Comparison of ENCODE assay signal across 10 mouse cellular contexts in genomic region chr9:119067601-119068000, GRCm38 (mm10). TPM values are rescaled to one million over a fixed set of nuclear protein-coding genes. Genes with fewer than 3 reads are reported as not detected.
A peak's percentile ranks its signal among the peaks of the same experiment; 100 is the strongest.
DNase-seq lines count a peak whose midpoint lies in the region; ATAC-seq and TF ChIP-seq lines count a peak whose summit lies in the region.
"Had no signal": no experiment of that assay in that cellular context is flagged by ENCODE, and none has a peak within 500 bp of the region (broad histone marks: within the 10 kb centered on the region; RNA-seq: fewer than 3 reads in every experiment).

No protein-coding gene starts in this region.

- TF ChIP-seq EP300 in heart, adult 2 months (IDR thresholded peaks at IDR 0.05; ENCODE audit: insufficient read depth, low read depth, low read length), result peak; percentile 86

- no peak for TF ChIP-seq POLR2A in heart, adult 2 months (IDR thresholded peaks at IDR 0.05; ENCODE audit: insufficient read depth, low read depth, low read length)

- no peak for ATAC-seq in heart, embryonic 11.5 days (replicated peaks; ENCODE audit: insufficient number of reproducible peaks, low FRiP score, low TSS enrichment)
- ATAC-seq in intestine, embryonic 15.5 days, result peak; percentile 45
- peak; percentile 43; the same call in 1 of the 2 replicates for ATAC-seq in midbrain, embryonic 16.5 days

- H3K9ac ChIP-seq in heart, adult 2 months (ENCODE audit: low read depth, low read length), result no peak overlapping the region
- no peak overlapping the region for H3K9ac ChIP-seq in heart, embryonic 11.5 days (ENCODE audit: low read depth, low read length)
- H3K9ac ChIP-seq in intestine, embryonic 15.5 days, result no peak overlapping the region
- no peak overlapping the region for H3K9ac ChIP-seq in midbrain, embryonic 16.5 days (ENCODE audit: low read depth, low read length)

- H3K27ac ChIP-seq in heart, adult 2 months, result no peak overlapping the region
- no peak overlapping the region for H3K27ac ChIP-seq in heart, embryonic 11.5 days (ENCODE audit: low read depth, low read length)
- no peak overlapping the region for H3K27ac ChIP-seq in intestine, embryonic 15.5 days
- no peak overlapping the region for H3K27ac ChIP-seq in midbrain, embryonic 16.5 days (ENCODE audit: low read length)

- no peaks in the 10 kb centered on the region for H3K36me3 ChIP-seq in heart, adult 2 months (ENCODE audit: control insufficient read depth, insufficient read depth, low read length)
- peaks cover 7% of the 10 kb centered on the region; the same call in 1 of the 2 replicates for H3K36me3 ChIP-seq in heart, embryonic 11.5 days (ENCODE audit: control insufficient read depth, insufficient read depth, low read length)
- H3K36me3 ChIP-seq in intestine, embryonic 15.5 days, result no peaks in the 10 kb centered on the region
- 0 out of 2 replicates have a peak, but pooled peaks cover 5% of the 10 kb centered on the region for H3K36me3 ChIP-seq in midbrain, embryonic 16.5 days (ENCODE audit: control insufficient read depth, insufficient read depth, low read length)
- H3K36me3 ChIP-seq: G1E had no signal

- no peaks in the 10 kb centered on the region for H3K27me3 ChIP-seq in heart, adult 2 months (ENCODE audit: control insufficient read depth, insufficient read depth, low read length)
- H3K27me3 ChIP-seq in heart, embryonic 11.5 days (ENCODE audit: control insufficient read depth, insufficient read depth, low read length), result no peaks in the 10 kb centered on the region
- H3K27me3 ChIP-seq in intestine, embryonic 15.5 days (replicated peaks), result no peaks in the 10 kb centered on the region
- H3K27me3 ChIP-seq in midbrain, embryonic 16.5 days (ENCODE audit: control insufficient read depth, insufficient read depth, low read depth, low read length), result no peaks in the 10 kb centered on the region; the same call in 1 of the 2 replicates

- H3K4me3 ChIP-seq in heart, adult 2 months, result no peak overlapping the region
- no peak overlapping the region for H3K4me3 ChIP-seq in heart, embryonic 11.5 days (ENCODE audit: low read depth, low read length)
- no peak overlapping the region for H3K4me3 ChIP-seq in intestine, embryonic 15.5 days (replicated peaks)
- no peak overlapping the region for H3K4me3 ChIP-seq in midbrain, embryonic 16.5 days (ENCODE audit: low read depth, low read length)
- H3K4me3 ChIP-seq: myocyte had no signal

- peak; percentile 75 to 84 for DNase-seq in heart, adult 2 months
- DNase-seq in cerebellum, adult 9-11 months, result peak; percentile 46
- DNase-seq in frontal cortex, postnatal 36 days (ENCODE audit: low spot score in 2 of 2), result peak; percentile 82 to 88
- DNase-seq in left cerebral cortex, postnatal 4 days, result peak; percentile 82
- peak; percentile 37 to 75 for DNase-seq in spleen, postnatal 10 days (ENCODE audit: low spot score in 2 of 2)

- no peaks in the 10 kb centered on the region for H3K9me3 ChIP-seq in heart, embryonic 11.5 days (replicated peaks; ENCODE audit: control insufficient read depth, low read length)
- no peaks in the 10 kb centered on the region for H3K9me3 ChIP-seq in intestine, embryonic 15.5 days
- H3K9me3 ChIP-seq in midbrain, embryonic 16.5 days (replicated peaks; ENCODE audit: control insufficient read depth, low read length, poor library complexity, severe bottlenecking), result no peaks in the 10 kb centered on the region

- H3K4me1 ChIP-seq in heart, adult 2 months (ENCODE audit: control insufficient read depth, insufficient read depth, low read length), result 0 out of 2 replicates have a peak, but pooled peaks cover 2% of the 10 kb centered on the region
- peaks cover 7% of the 10 kb centered on the region for H3K4me1 ChIP-seq in heart, embryonic 11.5 days (ENCODE audit: control insufficient read depth, insufficient read depth, low read length)
- peaks cover 13% of the 10 kb centered on the region; the same call in 1 of the 2 replicates for H3K4me1 ChIP-seq in intestine, embryonic 15.5 days (replicated peaks)
- H3K4me1 ChIP-seq in midbrain, embryonic 16.5 days (ENCODE audit: control insufficient read depth, insufficient read depth, low read length), result 0 out of 2 replicates have a peak, but pooled peaks cover 2% of the 10 kb centered on the region

- intact Hi-C loops in heart, adult 2 months (cut with DNase I), result loop anchor here (1.0 to 10.0 kb wide), 3 partner anchors 37 to 483 kb away; no protein-coding TSS in a partner anchor
- intact Hi-C loops in left cerebral cortex, postnatal 4 days (cut with DNase I), result loop anchor here (2.0 kb wide), 1 partner anchor 147 kb away; no protein-coding TSS in a partner anchor

- WGBS in heart, adult 2 months, result 2% methylated on average over 6 of the region's 6 CpGs
- WGBS in heart, embryonic 11.5 days (ENCODE audit: insufficient replicate concordance), result 3% methylated on average over 6 of the region's 6 CpGs
- WGBS in intestine, embryonic 15.5 days, result 4% methylated on average over 6 of the region's 6 CpGs
- 3% methylated on average over 6 of the region's 6 CpGs for WGBS in midbrain, embryonic 16.5 days

- no peaks in the 10 kb centered on the region for H3K79me2 ChIP-seq in heart, adult 2 months (replicated peaks; ENCODE audit: control insufficient read depth, insufficient read depth, low read length)

- no peak overlapping the region for H3K4me2 ChIP-seq in heart, embryonic 11.5 days
- H3K4me2 ChIP-seq in intestine, embryonic 15.5 days (replicated peaks), result no peak overlapping the region
- H3K4me2 ChIP-seq in midbrain, embryonic 16.5 days (ENCODE audit: low read length), result no peak overlapping the region

- TF ChIP-seq CTCF in heart, adult 2 months (IDR thresholded peaks at IDR 0.05), result peak; percentile 99

RNA-seq across cellular contexts. Expression of gene Vill, which starts 15.0 kb away (rescaled TPM):
- under 1 TPM; 0.20 to 0.34 TPM for total RNA-seq in heart, adult 2 months (2021)
- polyA plus RNA-seq in heart, adult 2 months (2012; rRNA removed), result 0.85 and 1.4 TPM in 2 replicates
- 12.3 and 13.5 TPM in 2 replicates for polyA plus RNA-seq in heart, embryonic 11.5 days (2014; fragmentation: Nextera tagmentation; extraction: Ambion mirVana)
- 16.1 and 17.2 TPM in 2 replicates for polyA plus RNA-seq in intestine, embryonic 15.5 days (2015; fragmentation: Nextera tagmentation; extraction: Ambion mirVana)
- total RNA-seq in left cerebral cortex, postnatal 4 days (2021), result 1 to 10 TPM; 1.2 to 2.4 TPM
- polyA plus RNA-seq in midbrain, embryonic 16.5 days (2015; fragmentation: Nextera tagmentation; extraction: Ambion mirVana), result 2.9 and 3.7 TPM in 2 replicates
- total RNA-seq: G1E had no signal
- polyA plus RNA-seq: G1E had no signal

RNA-seq across cellular contexts. Expression of gene Plcd1, which starts 25.7 kb away (rescaled TPM):
- total RNA-seq in heart, adult 2 months (2021), result 10 to 100 TPM; 14.5 to 16.6 TPM
- polyA plus RNA-seq in heart, adult 2 months (2012; rRNA removed), result 32.2 and 39.4 TPM in 2 replicates
- 18.0 and 18.2 TPM in 2 replicates for polyA plus RNA-seq in heart, embryonic 11.5 days (2014; fragmentation: Nextera tagmentation; extraction: Ambion mirVana)
- 16.8 and 18.7 TPM in 2 replicates for polyA plus RNA-seq in intestine, embryonic 15.5 days (2015; fragmentation: Nextera tagmentation; extraction: Ambion mirVana)
- 10 to 100 TPM; 16.3 to 17.3 TPM for total RNA-seq in left cerebral cortex, postnatal 4 days (2021)
- polyA plus RNA-seq in midbrain, embryonic 16.5 days (2015; fragmentation: Nextera tagmentation; extraction: Ambion mirVana), result 15.9 and 16.9 TPM in 2 replicates
- total RNA-seq: G1E had no signal
- polyA plus RNA-seq: G1E had no signal

RNA-seq across cellular contexts. Expression of gene Dlec1, which starts 34.7 kb away (rescaled TPM):
- total RNA-seq in heart, adult 2 months (2021), result under 1 TPM; 0.13 to 0.32 TPM
- 0.20 and 0.82 TPM in 2 replicates for polyA plus RNA-seq in heart, adult 2 months (2012; rRNA removed)
- 0.31 and 0.56 TPM in 2 replicates for polyA plus RNA-seq in heart, embryonic 11.5 days (2014; fragmentation: Nextera tagmentation; extraction: Ambion mirVana)
- polyA plus RNA-seq in intestine, embryonic 15.5 days (2015; fragmentation: Nextera tagmentation; extraction: Ambion mirVana), result 0.51 and 0.72 TPM in 2 replicates
- 1 to 10 TPM in 1 of 2 experiments, under 1 TPM in 1; 0.82 to 2.6 TPM for total RNA-seq in left cerebral cortex, postnatal 4 days (2021)
- 1.5 and 1.9 TPM in 2 replicates for polyA plus RNA-seq in midbrain, embryonic 16.5 days (2015; fragmentation: Nextera tagmentation; extraction: Ambion mirVana)
- total RNA-seq: G1E had no signal
- polyA plus RNA-seq: G1E had no signal
